Mouse (Mus musculus) adrenal gland, adult 8-10 months (tissue): ENCODE data around the gene Slc11a2. TPM values are rescaled to one million over a fixed set of nuclear protein-coding genes. Genes with fewer than 3 reads are reported as not detected.
"Not testable (repeated sequence)": the region's sequence is repeated elsewhere in the genome, so short reads cannot be mapped to it uniquely, and the experiment has no call there.

Experiments used
- DNase-seq: peaks from one replicate; pipeline ENCODE4 v3.0.0; 2022
- total RNA-seq, 4 experiments: library from RNA; stranded (reverse); gene quantifications; 2 replicates each; pipeline ENCODE4 v1.2.4; 2022

The Slc11a2 gene
- total RNA-seq, 4 experiments from 2014 or later, result 110 to 151 (median 127) TPM

GRCm38 (mm10) chr15:100402347-100402746 lies 22.5 kb downstream of the Slc11a2 start:
- no peak for DNase-seq

DNA sequence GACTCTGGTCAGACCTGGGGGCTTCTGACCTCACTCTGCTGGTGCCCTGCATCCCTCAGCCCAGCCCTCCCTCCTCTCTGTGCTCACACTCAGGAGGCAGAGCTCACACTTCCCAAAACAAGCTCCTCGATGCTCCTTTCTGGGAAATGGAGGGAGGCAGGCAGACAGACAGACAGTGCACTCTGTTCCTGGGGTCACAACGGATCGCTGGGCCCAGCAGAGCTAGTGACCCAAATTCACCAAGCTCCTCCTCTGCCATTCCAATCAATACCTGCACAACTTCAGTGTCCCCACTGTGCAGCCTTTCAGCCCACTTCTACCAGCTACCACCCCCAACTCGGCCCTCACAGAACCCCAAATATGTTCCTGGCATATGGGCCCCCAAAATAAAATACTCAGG lies 23.1 kb downstream of the Slc11a2 start:
- DNase-seq, result no peak

DNA sequence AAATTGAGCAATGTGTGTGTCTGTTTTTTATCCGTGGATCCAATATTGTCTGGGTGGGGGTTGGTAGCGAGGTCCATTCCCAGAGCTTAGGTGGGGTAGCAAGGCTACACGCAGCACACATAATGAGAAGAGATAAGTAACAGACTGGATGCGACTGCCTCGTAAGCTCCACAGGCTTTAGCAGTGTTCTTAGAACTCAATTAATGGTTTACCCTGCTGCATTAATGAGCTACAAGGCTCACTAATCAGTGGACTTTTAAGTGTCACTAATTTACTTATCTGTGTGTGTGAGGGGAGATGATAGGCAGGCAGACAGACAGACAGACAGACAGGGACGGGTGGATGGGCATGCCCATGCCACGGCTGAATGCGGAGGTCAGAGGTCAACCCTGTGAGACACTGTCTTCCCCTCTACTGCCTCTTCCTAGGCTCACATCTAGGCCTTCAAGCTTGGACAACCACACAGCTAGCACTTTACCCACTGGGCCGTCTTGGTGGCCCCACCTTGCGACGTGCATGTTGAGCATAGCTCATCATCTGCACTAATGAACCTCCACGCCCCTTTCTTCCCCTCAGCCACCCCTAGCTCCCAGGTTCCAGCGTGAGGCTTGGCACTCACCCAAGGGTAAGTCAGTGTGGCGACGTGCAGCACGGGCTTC lies 24.2 kb downstream of the Slc11a2 start:
- no peak for DNase-seq

DNA sequence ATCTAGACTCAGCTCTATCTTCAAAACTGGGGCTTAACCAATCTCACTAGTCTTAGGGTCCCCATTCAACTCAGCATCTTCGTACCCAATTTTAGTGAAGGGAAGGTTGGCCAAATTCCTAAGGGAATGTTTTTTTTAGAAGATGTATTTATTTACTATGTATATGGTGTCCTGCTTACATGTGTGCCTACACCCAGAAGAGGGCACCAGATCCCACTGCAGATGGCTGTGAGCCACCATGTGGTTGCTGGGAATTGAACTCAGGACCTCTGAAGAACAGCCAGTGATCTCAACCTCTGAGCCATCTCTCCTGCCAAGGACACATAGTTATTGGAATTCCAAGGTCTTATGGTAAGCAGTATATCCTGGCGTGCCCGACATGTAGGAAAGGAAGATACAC lies 29.3 kb downstream of the Slc11a2 start:
- no peak for DNase-seq

GRCm38 (mm10) chr15:100393016-100393415 lies 31.9 kb downstream of the Slc11a2 start:
- no peak for DNase-seq

DNA sequence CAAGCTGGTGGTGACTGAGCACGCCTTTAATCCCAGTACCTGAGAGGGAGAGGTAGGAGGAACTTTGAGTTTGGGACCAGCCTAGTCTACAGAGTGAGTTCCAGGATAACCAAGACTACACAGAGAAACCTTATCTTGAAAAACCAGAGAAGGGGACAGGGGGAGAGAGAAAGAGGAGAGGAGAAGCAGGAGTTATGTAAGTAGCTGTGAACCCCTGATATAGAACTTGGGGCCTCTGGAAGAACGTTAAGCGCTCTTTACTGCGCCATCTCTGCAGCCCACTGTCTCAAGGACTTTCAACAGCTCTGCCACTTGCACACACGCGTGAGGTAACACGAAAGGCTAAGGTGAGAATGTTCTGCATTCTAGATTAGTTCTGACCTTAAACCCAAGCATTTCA lies 33.3 kb downstream of the Slc11a2 start:
- no peak for DNase-seq

DNA sequence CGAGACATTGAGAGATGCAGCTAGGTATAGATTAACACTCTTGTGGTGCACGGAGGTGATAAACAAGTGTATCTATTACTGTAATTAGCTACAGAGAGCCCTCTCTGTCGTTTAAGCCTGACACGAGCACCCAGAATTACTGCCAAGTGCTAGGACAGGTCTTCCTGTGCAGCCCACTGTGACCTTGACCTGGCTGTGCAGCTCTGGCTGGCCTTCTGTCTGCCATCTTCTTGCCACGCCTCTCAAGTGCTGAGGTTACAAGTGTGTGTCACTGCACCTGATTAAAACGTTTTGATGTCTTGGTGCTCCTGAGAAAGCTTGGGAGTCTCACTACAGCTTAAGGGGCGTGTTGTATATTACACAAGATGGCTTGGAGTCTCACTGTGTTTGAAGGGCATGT lies 33.8 kb downstream of the Slc11a2 start:
- no peak for DNase-seq

DNA sequence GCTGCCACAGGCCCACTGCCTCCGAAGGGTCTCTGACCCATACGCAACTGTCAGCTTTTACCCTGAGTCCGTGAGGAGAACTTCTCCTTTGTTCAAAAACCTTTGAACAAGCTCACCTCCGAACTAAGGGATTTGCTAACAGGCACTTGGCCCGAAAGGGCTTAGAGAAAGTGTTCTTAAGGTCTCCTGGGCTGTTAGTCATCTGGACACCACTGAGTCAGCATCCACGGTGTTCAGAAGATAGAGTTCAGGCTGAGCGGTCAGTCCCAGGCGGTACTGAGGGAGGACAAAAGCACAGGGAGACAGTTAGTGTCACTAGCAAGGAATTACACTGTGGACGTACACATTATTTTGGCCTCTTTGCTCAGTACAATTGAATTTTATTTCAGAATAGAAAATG lies 36.0 kb downstream of the Slc11a2 start:
- DNase-seq, result no peak

DNA sequence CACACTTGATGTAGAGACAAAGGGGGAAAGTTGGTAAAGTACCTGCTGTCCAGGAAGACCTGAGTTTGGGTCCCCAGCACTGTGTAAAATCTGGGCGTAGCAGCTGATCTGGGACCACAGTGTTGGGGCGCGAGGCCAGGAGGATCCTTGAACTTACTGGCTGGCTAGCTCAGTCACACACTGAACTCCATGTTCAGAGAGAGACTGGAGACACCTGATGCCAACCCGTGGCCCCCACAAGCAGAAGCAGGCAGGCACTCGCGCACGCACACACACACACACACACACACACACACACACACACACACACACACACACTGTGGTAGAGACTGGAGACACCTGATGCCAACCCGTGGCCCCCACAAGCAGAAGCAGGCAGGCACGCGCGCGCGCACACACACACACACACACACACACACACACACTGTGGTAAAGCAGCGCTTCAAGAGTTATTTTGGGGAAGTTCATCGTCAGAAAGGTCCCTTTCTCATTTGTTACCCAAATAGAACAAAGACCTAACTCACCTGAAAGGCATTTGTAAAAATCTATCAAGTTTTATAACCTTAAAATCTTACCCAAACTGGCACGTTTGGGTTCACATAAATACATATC lies 36.5 kb downstream of the Slc11a2 start:
- DNase-seq, result no peak

DNA sequence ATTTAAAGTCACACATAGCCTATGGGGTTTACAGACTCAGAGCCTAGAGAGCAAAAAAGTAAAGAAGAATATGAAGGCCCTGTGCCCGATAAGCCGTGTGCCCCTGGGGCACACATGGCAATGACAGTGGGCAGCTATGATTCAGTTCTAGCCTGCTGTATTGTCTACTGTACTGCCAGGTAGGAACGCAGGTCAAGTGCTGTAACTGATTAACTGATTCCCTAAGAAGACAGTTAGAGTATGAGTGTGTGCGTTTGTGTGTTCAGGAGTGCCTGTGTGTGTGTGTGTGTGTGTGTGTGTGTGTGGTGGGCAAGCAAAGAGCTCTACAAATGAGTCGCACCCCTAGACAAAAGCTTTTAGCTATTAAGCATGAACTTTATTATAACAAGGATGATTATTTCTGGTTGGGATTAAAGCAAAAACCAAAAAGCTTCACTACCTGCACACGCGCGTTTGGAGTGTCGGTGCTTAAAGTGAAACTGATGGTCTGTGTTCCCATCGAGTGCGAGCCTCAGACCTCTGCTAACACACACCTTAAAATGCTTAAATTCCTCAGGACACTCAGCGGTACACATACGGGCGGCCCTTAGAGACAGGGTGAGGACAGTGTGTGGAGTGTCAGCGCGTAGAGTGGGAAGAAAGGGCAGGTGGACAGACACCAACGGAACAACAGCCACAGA lies 37.2 kb downstream of the Slc11a2 start:
- DNase-seq, result no peak

DNA sequence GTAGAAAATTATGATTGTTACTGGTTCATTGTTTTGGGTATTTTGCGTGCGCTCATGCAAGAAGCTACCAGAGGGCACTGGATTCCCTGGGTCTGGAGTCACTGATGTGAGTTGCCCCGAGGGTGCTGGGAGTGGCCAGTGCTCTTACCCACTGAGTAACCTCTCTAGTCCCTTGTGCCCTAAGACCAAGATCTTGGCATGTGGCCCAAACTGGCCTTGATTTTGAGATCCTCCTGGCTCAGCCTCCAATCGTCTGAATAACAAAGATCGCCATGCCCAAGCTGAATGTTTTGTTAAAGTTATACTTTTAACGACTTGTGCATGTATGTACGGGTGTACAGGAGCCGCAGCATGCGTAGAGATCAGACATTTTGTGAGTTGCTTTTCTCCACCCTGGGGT lies 39.2 kb downstream of the Slc11a2 start:
- no peak for DNase-seq

DNA sequence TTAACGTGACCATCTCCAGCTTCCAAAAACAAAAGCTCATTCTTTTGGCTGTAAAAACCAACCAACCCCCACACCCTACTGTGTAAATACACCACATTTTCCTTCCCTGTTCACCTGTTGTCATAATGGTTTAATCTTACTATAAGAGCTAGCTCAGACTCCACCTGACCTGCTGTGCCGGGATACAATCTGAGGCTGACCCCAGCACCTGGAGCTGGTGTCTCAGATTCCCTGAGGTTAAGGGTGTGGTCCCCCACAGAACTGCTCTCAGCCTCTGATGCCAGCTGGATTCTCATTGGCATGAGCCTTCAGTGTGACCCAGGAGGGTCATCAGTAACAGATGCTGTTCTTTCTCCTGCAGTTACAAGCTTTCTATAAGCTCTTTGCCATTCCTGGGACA lies 44.8 kb downstream of the Slc11a2 start:
- DNase-seq, result no peak

- DNase-seq, result no peak
Measured at GRCm38 (mm10) chr15:100379658-100380057, 45.2 kb downstream of the Slc11a2 start.

- not testable (repeated sequence) for DNase-seq
Measured at GRCm38 (mm10) chr15:100377847-100378505, 46.9 kb downstream of the Slc11a2 start.

DNA sequence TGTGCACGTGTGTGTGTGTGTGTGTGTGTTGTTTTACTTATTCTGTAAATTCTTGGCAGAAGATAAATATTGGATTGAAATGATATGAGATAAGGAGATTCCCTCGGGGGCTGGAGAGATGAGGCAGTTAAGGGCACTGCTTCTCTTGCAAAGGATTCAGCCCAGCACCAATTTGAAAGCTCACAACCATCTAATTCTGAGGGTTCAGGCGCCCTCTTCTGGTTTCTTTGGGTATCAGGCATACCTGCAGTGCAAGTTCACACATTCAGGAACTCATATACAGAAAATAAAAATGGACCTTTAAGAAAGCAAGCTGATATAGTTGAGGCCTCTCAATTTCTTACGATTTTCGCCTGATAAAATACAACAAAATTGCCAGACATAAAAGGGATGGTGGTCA lies 49.8 kb downstream of the Slc11a2 start:
- no peak for DNase-seq

DNA sequence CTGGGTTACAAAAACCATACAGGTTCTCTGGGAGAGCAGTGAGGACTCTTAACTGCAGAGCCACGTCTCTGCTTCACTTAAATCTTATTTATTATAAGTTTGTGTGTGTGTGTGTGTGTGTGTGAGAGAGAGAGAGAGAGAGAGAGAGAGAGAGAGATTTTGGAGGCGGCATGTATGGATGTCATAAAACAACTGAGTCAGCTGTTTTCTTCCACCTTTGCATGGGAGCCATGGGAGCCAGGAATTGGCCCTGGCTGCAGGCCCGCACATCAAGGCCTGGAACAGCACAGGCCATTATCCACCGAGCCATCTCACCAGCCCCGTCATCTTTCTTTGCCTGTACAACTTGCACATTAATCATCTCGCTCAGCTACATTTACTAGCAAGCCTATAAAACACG lies 57.8 kb downstream of the Slc11a2 start:
- DNase-seq, result no peak

DNA sequence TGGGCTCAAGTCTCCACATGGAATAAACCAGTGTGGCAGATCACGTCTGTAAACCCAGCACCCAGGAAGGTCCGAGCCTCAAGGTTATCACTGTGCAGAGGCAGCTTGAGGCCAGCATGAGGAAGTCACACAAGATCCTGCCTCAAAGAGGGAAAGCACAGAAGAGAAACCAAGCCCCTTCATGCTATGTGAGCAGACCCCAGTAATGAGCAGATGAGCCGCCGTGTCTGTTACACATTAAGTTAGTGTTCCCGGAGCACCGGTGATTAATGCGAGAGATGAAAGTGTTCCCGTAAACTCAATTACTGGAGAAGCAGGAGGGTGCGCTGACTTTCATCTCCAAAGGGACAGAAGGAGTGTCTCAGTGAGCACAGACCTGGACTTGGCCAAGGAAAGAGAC lies 58.9 kb downstream of the Slc11a2 start:
- DNase-seq, result not testable (repeated sequence)

GRCm38 (mm10) chr15:100364242-100364641 lies 60.6 kb downstream of the Slc11a2 start, which contains the start of gene Higd1c:
TSS of gene Higd1c (plus strand) at chr15:100364542.
- DNase-seq, result no peak

- DNase-seq, result no peak
Measured at GRCm38 (mm10) chr15:100355876-100356275, 69.0 kb downstream of the Slc11a2 start.

- DNase-seq, result not testable (repeated sequence)
Measured at GRCm38 (mm10) chr15:100353399-100353798, 71.5 kb downstream of the Slc11a2 start.

DNA sequence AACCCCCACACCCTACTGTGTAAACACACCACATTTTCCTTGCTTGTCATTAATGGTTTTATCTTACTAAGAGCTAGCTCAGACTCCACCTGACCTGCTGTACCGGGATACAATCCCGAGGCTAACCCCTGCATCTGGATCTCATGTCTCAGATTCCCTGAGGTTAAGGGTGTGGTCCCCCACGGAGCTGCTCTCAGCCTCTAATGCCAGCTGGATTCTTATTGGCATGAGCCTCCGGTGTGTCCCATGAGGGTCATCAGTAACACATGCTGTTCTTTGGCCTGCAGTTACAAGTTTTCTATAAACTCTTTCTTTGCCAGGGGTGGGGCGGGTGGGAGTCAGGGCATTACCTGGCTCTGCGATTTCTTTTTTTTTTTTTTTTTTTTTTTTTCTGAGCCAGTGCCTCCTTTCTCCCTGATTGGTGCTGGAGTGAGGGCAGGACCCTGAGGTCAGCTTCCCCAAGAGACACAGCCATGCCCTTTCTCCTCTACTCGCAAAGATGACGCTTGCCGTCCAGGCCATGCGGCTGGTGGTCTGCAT lies 72.1 kb downstream of the Slc11a2 start, which contains the start of the genes Methig1 and Mettl7a2:
TSS of gene Methig1 (plus strand) at position 439 of the 540 bp plus-strand sequence.
TSS of gene Mettl7a2 (plus strand) at position 490 of the 540 bp plus-strand sequence.
- DNase-seq, result no peak

DNA sequence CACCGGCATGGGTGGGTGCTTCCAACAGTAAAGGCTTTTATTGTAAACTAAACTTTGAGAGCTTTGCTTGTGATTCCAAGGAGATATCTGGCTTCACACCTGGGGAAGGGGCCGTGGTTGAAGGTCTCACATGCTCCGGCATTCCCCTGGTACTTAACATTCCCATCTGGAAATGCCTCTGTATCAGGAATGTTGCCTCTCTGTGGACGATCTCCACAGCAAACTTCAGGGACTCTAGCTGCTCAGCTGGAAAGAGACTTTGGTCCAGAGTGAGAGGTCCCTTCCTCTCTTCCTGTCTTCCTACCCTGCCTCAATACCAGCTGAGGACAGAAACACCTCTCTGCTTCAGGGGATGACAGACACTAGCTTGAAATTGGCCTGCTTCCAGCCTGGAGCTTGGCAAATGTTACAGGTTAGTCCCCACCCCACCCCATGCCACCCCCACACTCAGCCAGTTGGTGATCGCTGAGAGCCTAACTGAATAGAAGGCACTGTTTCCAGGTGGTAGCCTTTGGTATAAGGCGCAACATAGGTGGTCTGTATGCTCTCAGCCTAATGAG lies 73.3 kb downstream of the Slc11a2 start:
- no peak for DNase-seq
